Mouse (Mus musculus): ENCODE measurements around the gene Eps8l1. TPM values are rescaled to one million over a fixed set of nuclear protein-coding genes. Genes with fewer than 3 reads are reported as not detected.
A peak's percentile ranks its signal among the peaks of the same experiment; 100 is the strongest.

Gene Eps8l1
- total and polyA plus RNA-seq, 2 experiments, result 1.4 to 6.5 TPM

GRCm38 (mm10) chr7:4430246-4430844, 30.1 kb upstream of the Eps8l1 start:
- WGBS, result 97% methylated on average over 9 of the region's 9 CpGs
- Histone ChIP-seq H3K9ac (ENCODE audit: low read depth, low read length) (no peak overlapping the region), H3K4me1 (ENCODE audit: control insufficient read depth, insufficient read depth, low read length) (no peaks in the 10 kb centered on the region), H3K36me3 (ENCODE audit: control insufficient read depth, insufficient read depth, low read length) (peaks cover 33% of the 10 kb centered on the region), H3K27ac (replicated peaks; ENCODE audit: insufficient read depth, low read depth, low read length) (no peak overlapping the region), H3K4me3 (ENCODE audit: insufficient read depth, low read depth, low read length) (no peak overlapping the region), H3K27me3 (ENCODE audit: control insufficient read depth, insufficient read depth, low read length) (no peaks in the 10 kb centered on the region), H3K79me2 (ENCODE audit: control insufficient read depth, insufficient read depth, low read length) (no peaks in the 10 kb centered on the region)
- no peak for DNase-seq (ENCODE audit: extremely low read depth, low read depth, low spot score)
- TF ChIP-seq CTCF (IDR thresholded peaks at IDR 0.05; ENCODE audit: low read depth, low read length), result no peak

- Histone ChIP-seq H3K9ac (ENCODE audit: low read depth, low read length) (no peak overlapping the region), H3K4me3 (ENCODE audit: insufficient read depth, low read depth, low read length) (no peak overlapping the region), H3K79me2 (ENCODE audit: control insufficient read depth, insufficient read depth, low read length) (no peaks in the 10 kb centered on the region), H3K27me3 (ENCODE audit: control insufficient read depth, insufficient read depth, low read length) (no peaks in the 10 kb centered on the region), H3K36me3 (ENCODE audit: control insufficient read depth, insufficient read depth, low read length) (peaks cover 27% of the 10 kb centered on the region), H3K4me1 (ENCODE audit: control insufficient read depth, insufficient read depth, low read length) (no peaks in the 10 kb centered on the region), H3K27ac (replicated peaks; ENCODE audit: insufficient read depth, low read depth, low read length) (no peak overlapping the region)
- peak; percentile 50 for DNase-seq (ENCODE audit: extremely low read depth, low read depth, low spot score)
- TF ChIP-seq CTCF (IDR thresholded peaks at IDR 0.05; ENCODE audit: low read depth, low read length) (peak; percentile 77), POLR2A (IDR thresholded peaks at IDR 0.05; ENCODE audit: extremely low read depth, insufficient read depth, low read length) (no peak)
- WGBS, result 84% methylated on average over 6 of the region's 6 CpGs
Measured at GRCm38 (mm10) chr7:4431548-4431947, 28.9 kb upstream of the Eps8l1 start.

GRCm38 (mm10) chr7:4432026-4432425, 28.4 kb upstream of the Eps8l1 start:
- Histone ChIP-seq H3K27me3 (ENCODE audit: control insufficient read depth, insufficient read depth, low read length) (no peaks in the 10 kb centered on the region), H3K4me3 (ENCODE audit: insufficient read depth, low read depth, low read length) (no peak overlapping the region), H3K4me1 (ENCODE audit: control insufficient read depth, insufficient read depth, low read length) (no peaks in the 10 kb centered on the region), H3K79me2 (ENCODE audit: control insufficient read depth, insufficient read depth, low read length) (no peaks in the 10 kb centered on the region), H3K36me3 (ENCODE audit: control insufficient read depth, insufficient read depth, low read length) (peaks cover 27% of the 10 kb centered on the region), H3K9ac (ENCODE audit: low read depth, low read length) (no peak overlapping the region), H3K27ac (replicated peaks; ENCODE audit: insufficient read depth, low read depth, low read length) (no peak overlapping the region)
- TF ChIP-seq CTCF (IDR thresholded peaks at IDR 0.05; ENCODE audit: low read depth, low read length), result no peak
- TF ChIP-seq POLR2A (IDR thresholded peaks at IDR 0.05; ENCODE audit: extremely low read depth, insufficient read depth, low read length), result no peak
- DNase-seq (ENCODE audit: extremely low read depth, low read depth, low spot score), result no peak
- WGBS, result 90% methylated on average over 8 of the region's 8 CpGs

- H3K79me2 ChIP-seq (ENCODE audit: control insufficient read depth, insufficient read depth, low read length), result no peaks in the 10 kb centered on the region
- H3K9ac ChIP-seq (ENCODE audit: low read depth, low read length), result no peak overlapping the region
- no peak for DNase-seq (ENCODE audit: extremely low read depth, low read depth, low spot score)
- H3K27ac ChIP-seq (replicated peaks; ENCODE audit: insufficient read depth, low read depth, low read length), result no peak overlapping the region
- H3K36me3 ChIP-seq (ENCODE audit: control insufficient read depth, insufficient read depth, low read length), result peaks cover 29% of the 10 kb centered on the region
- H3K4me3 ChIP-seq (ENCODE audit: insufficient read depth, low read depth, low read length), result no peak overlapping the region
- 87% methylated on average over 2 of the region's 2 CpGs for WGBS
- H3K4me1 ChIP-seq (ENCODE audit: control insufficient read depth, insufficient read depth, low read length), result no peaks in the 10 kb centered on the region
- H3K27me3 ChIP-seq (ENCODE audit: control insufficient read depth, insufficient read depth, low read length), result no peaks in the 10 kb centered on the region
- TF ChIP-seq CTCF (IDR thresholded peaks at IDR 0.05; ENCODE audit: low read depth, low read length) (no peak), POLR2A (IDR thresholded peaks at IDR 0.05; ENCODE audit: extremely low read depth, insufficient read depth, low read length) (no peak)
Measured at GRCm38 (mm10) chr7:4437721-4438120, 22.8 kb upstream of the Eps8l1 start.

- peaks cover 2% of the 10 kb centered on the region; the same call in 1 of the 2 replicates for H3K4me1 ChIP-seq (ENCODE audit: control insufficient read depth, insufficient read depth, low read length)
- no peak overlapping the region for H3K4me3 ChIP-seq (ENCODE audit: insufficient read depth, low read depth, low read length)
- TF ChIP-seq CTCF (IDR thresholded peaks at IDR 0.05; ENCODE audit: low read depth, low read length) (no peak), POLR2A (IDR thresholded peaks at IDR 0.05; ENCODE audit: extremely low read depth, insufficient read depth, low read length) (no peak)
- H3K27me3 ChIP-seq (ENCODE audit: control insufficient read depth, insufficient read depth, low read length), result no peaks in the 10 kb centered on the region
- no peak for DNase-seq (ENCODE audit: extremely low read depth, low read depth, low spot score)
- peaks cover 18% of the 10 kb centered on the region for H3K36me3 ChIP-seq (ENCODE audit: control insufficient read depth, insufficient read depth, low read length)
- WGBS, result 90% methylated on average over 10 of the region's 10 CpGs
- H3K27ac ChIP-seq (replicated peaks; ENCODE audit: insufficient read depth, low read depth, low read length), result no peak overlapping the region
- no peak overlapping the region for H3K9ac ChIP-seq (ENCODE audit: low read depth, low read length)
- no peaks in the 10 kb centered on the region; the same call in 1 of the 2 replicates for H3K79me2 ChIP-seq (ENCODE audit: control insufficient read depth, insufficient read depth, low read length)
Measured at GRCm38 (mm10) chr7:4440549-4440948, 19.9 kb upstream of the Eps8l1 start.

GRCm38 (mm10) chr7:4445216-4445791, 15.2 kb upstream of the Eps8l1 start, which contains the start of gene Rdh13:
Gene Rdh13, minus strand, starts transcription at chr7:4445649.
- Histone ChIP-seq H3K4me3 (ENCODE audit: insufficient read depth, low read depth, low read length) (peak within 1 kb of the TSS; percentile 90), H3K36me3 (ENCODE audit: control insufficient read depth, insufficient read depth, low read length) (peaks cover 11% of the 10 kb centered on the region), H3K9ac (ENCODE audit: low read depth, low read length) (peak within 1 kb of the TSS; percentile 90), H3K27me3 (ENCODE audit: control insufficient read depth, insufficient read depth, low read length) (no peaks in the 10 kb centered on the region), H3K4me1 (ENCODE audit: control insufficient read depth, insufficient read depth, low read length) (peaks cover 2% of the 10 kb centered on the region; the same call in 1 of the 2 replicates), H3K79me2 (ENCODE audit: control insufficient read depth, insufficient read depth, low read length) (no peaks in the 10 kb centered on the region; the same call in 1 of the 2 replicates), H3K27ac (replicated peaks; ENCODE audit: insufficient read depth, low read depth, low read length) (peak within 1 kb of the TSS; percentile 76)
- TF ChIP-seq CTCF (IDR thresholded peaks at IDR 0.05; ENCODE audit: low read depth, low read length) (no peak), POLR2A (IDR thresholded peaks at IDR 0.05; ENCODE audit: extremely low read depth, insufficient read depth, low read length) (0 out of 2 replicates have a peak, but pooled peaks have one; percentile 14)
- DNase-seq (ENCODE audit: extremely low read depth, low read depth, low spot score), result peak; percentile 95
- under 1% methylated on average over 35 of the region's 35 CpGs for WGBS
